Mouse (Mus musculus) myocyte (in vitro differentiated cells): ENCODE measurements around the gene Sall1. TPM values are rescaled to one million over a fixed set of nuclear protein-coding genes. Genes with fewer than 3 reads are reported as not detected.

ENCODE experiments used
- H3K27me3 ChIP-seq: one replicate; pipeline ENCODE4 v1.6.1; 2011; ENCODE audit not compliant: control insufficient read depth, insufficient read depth, insufficient read length
- H3K36me3 ChIP-seq: one replicate; pipeline ENCODE4 v1.6.1; 2011; ENCODE audit not compliant: control insufficient read depth, insufficient read depth
- H3K4me2 ChIP-seq: one replicate; pipeline ENCODE4 v1.6.1; 2011; ENCODE audit warnings: low read depth, control low read depth
- H3K4me3 ChIP-seq: one replicate; pipeline ENCODE4 v1.5.1; 2011; ENCODE audit warnings: mild to moderate bottlenecking, control low read depth, moderate library complexity
- H3K79me2 ChIP-seq: one replicate; pipeline ENCODE4 v1.6.1; 2011; ENCODE audit not compliant: control insufficient read depth, insufficient read depth
- H3ac ChIP-seq: one replicate; pipeline ENCODE4 v1.6.1; 2011; ENCODE audit not compliant: control insufficient read depth, insufficient read length
- CEBPB ChIP-seq: IDR thresholded peaks from 2 replicates; pipeline ENCODE4 v1.6.1; 2011; ENCODE audit warnings: mild to moderate bottlenecking, moderate library complexity; ENCODE audit not compliant: poor library complexity, insufficient read depth, severe bottlenecking
- E2F4 ChIP-seq: IDR thresholded peaks from one replicate; pipeline ENCODE4 v1.6.1; 2011; ENCODE audit warnings: mild to moderate bottlenecking, control low read depth, moderate library complexity; ENCODE audit not compliant: insufficient read depth
- MAX ChIP-seq: IDR thresholded peaks from one replicate; pipeline ENCODE4 v1.6.1; 2011; ENCODE audit warnings: low read depth, mild to moderate bottlenecking, control low read depth
- MYOD1 ChIP-seq, 3 experiments: IDR thresholded peaks; one replicate each; pipeline ENCODE4 v1.6.1; 2011; ENCODE audit warnings: control low read depth in 2 of 3, low read depth in 2 of 3, mild to moderate bottlenecking in 2 of 3, moderate library complexity in 1 of 3; ENCODE audit not compliant: insufficient read length in 2 of 3, control insufficient read depth in 1 of 3
- MYOG ChIP-seq, 3 experiments: IDR thresholded peaks; one replicate each; pipeline ENCODE4 v1.6.1; 2011; ENCODE audit warnings: control low read depth in 2 of 3, low read depth in 2 of 3, mild to moderate bottlenecking in 2 of 3; ENCODE audit not compliant: insufficient read length in 2 of 3, control insufficient read depth in 1 of 3, insufficient read depth in 1 of 3
- POLR2A ChIP-seq: IDR thresholded peaks from one replicate; pipeline ENCODE4 v1.6.1; 2011; ENCODE audit warnings: low read depth, mild to moderate bottlenecking, control low read depth, moderate library complexity; ENCODE audit not compliant: insufficient read length
- POLR2AphosphoS2 ChIP-seq: IDR thresholded peaks from one replicate; pipeline ENCODE4 v1.6.1; 2011; ENCODE audit warnings: low read depth, control low read depth; ENCODE audit not compliant: insufficient read length
- REST ChIP-seq: IDR thresholded peaks from one replicate; pipeline ENCODE4 v1.6.1; 2011; ENCODE audit warnings: mild to moderate bottlenecking, control low read depth, moderate library complexity; ENCODE audit not compliant: insufficient read depth, insufficient read length
- SRF ChIP-seq: IDR thresholded peaks from one replicate; pipeline ENCODE4 v1.6.1; 2011; ENCODE audit warnings: low read depth; ENCODE audit not compliant: control insufficient read depth, insufficient read length
- TCF12 ChIP-seq: IDR thresholded peaks from one replicate; pipeline ENCODE4 v1.6.1; 2011; ENCODE audit warnings: mild to moderate bottlenecking, control low read depth; ENCODE audit not compliant: poor library complexity, insufficient read depth, severe bottlenecking
- TCF3 ChIP-seq: IDR thresholded peaks from one replicate; pipeline ENCODE4 v1.6.1; 2011; ENCODE audit warnings: low read depth, control low read depth; ENCODE audit not compliant: insufficient read length
- USF1 ChIP-seq: IDR thresholded peaks from one replicate; pipeline ENCODE4 v1.6.1; 2011; ENCODE audit warnings: low read depth, mild to moderate bottlenecking, control low read depth, moderate library complexity
- polyA plus RNA-seq: library from polyadenylated mRNA; unstranded; fragments of >200 nt; fragmentation: generic; extraction: Trizol; gene quantifications from one replicate; pipeline ENCODE4 v1.2.1, GENCODE M21; 2012; ENCODE audit warnings: missing spikeins

Gene Sall1
- polyA plus RNA-seq, 1 experiment, result not detected

DNA sequence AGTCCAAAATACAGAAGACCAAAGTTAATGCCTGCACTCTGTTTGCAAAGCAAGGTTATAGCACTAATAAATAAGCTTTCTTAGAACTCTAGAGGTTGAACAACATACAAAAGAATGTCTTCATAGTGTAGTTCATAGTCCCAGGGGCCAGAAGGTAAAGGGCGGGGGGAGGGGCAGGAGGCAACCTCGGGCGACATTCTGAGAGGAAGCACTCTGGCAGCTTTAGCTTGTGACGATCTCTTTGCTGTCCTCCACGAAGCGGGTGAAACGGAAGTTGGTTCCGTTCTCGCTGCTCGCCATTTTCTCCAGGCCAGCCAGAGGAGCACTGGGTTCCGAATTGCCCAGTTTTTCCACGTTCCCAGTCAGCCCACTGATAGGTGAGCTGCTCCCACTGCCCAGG is 15.8 kb downstream of the Sall1 start:
- no peak overlapping the region for H3ac ChIP-seq
- no peak for TF ChIP-seq MYOG (IDR thresholded peaks at IDR 0.05; ENCODE audit: control insufficient read depth in 1 of 3, insufficient read depth in 1 of 3, insufficient read length in 2 of 3, low read depth in 2 of 3)
- TF ChIP-seq TCF12, result no peak
- TF ChIP-seq MAX, result no peak
- no peak for TF ChIP-seq POLR2AphosphoS2
- TF ChIP-seq SRF, result no peak
- TF ChIP-seq POLR2A, result no peak
- TF ChIP-seq REST, result no peak
- no peak for TF ChIP-seq TCF3
- TF ChIP-seq MYOD1 (IDR thresholded peaks at IDR 0.05; ENCODE audit: control insufficient read depth in 1 of 3, insufficient read length in 2 of 3, low read depth in 2 of 3), result no peak
- TF ChIP-seq USF1, result no peak
- no peak for TF ChIP-seq E2F4
- no peak for TF ChIP-seq CEBPB
- no peak overlapping the region for H3K4me3 ChIP-seq
- H3K4me2 ChIP-seq, result no peak overlapping the region
- H3K36me3 ChIP-seq, result no peaks in the 10 kb centered on the region
- no peaks in the 10 kb centered on the region for H3K79me2 ChIP-seq
- no peaks in the 10 kb centered on the region for H3K27me3 ChIP-seq

DNA sequence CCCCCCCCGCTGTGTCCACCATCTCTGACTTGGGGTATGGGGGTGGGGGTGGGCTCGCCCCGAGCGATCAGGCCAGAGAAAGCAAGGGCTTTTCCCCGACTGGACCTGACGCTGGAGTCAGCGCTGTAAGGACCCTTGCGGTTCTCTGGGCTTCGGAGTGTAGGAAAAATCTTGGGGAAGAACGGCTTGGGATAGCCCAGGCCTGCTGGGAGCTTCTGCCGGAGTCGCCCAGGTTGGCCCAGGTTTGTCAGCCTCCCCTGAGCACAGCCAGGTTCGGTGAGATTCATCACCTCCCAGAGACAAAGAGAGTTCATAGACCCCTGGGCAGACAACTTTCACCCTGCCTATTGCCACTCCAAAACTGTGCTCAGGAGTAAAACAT is 17.8 kb downstream of the Sall1 start:
- no peak overlapping the region for H3K4me3 ChIP-seq
- no peak for TF ChIP-seq TCF3
- TF ChIP-seq TCF12, result no peak
- no peak for TF ChIP-seq POLR2A
- no peak for TF ChIP-seq USF1
- no peak for TF ChIP-seq REST
- no peak for TF ChIP-seq MAX
- TF ChIP-seq MYOG (IDR thresholded peaks at IDR 0.05; ENCODE audit: control insufficient read depth in 1 of 3, insufficient read depth in 1 of 3, insufficient read length in 2 of 3, low read depth in 2 of 3), result no peak
- TF ChIP-seq MYOD1 (IDR thresholded peaks at IDR 0.05; ENCODE audit: control insufficient read depth in 1 of 3, insufficient read length in 2 of 3, low read depth in 2 of 3), result no peak
- TF ChIP-seq SRF, result no peak
- TF ChIP-seq POLR2AphosphoS2, result no peak
- TF ChIP-seq CEBPB, result no peak
- no peak for TF ChIP-seq E2F4
- no peaks in the 10 kb centered on the region for H3K36me3 ChIP-seq
- no peak overlapping the region for H3K4me2 ChIP-seq
- no peaks in the 10 kb centered on the region for H3K79me2 ChIP-seq
- no peak overlapping the region for H3ac ChIP-seq
- H3K27me3 ChIP-seq, result no peaks in the 10 kb centered on the region

DNA sequence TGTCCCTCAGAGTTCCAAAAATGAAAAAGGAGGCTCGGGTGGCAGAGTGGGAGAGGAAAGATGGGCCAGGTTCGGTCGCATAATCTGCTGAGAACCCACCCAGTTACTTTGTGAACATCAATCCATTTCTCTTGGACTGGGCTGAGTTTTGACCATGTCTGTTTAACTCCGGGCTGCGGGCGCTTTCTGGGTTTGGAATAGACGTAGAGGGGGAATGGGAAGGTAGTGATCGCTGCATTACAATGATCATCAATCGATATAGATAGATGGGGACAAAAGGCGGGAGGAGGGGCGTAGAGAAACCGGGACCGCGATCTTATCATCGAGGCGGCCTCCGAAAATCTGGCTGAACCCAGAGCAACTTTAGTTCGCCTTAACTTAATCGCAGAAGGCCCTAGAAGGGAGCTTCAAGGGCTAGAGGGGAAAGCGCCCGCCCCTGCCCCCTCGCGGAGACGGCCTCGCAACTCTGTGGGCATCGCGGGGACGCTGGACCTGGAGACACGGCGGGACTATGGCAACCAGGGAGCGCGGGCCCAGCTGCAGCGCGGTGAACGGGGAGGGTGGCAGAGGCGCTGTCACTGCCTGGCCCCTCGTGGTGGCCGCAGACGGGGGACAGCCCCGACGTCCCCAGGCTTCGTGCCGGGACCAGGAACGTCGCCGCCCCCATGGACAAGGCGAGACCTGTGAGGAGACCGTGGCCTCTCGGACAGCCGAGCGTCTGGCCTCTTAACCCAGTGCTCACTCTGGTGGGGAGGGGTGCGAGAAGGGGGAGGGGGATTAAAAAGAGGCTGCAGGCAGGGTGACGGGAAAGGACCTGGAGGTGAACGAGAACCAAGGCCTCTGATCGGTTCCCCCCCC is 18.5 kb downstream of the Sall1 start:
- TF ChIP-seq TCF12 (no peak), MAX (no peak), SRF (no peak), USF1 (no peak), MYOG (IDR thresholded peaks at IDR 0.05; ENCODE audit: control insufficient read depth in 1 of 3, insufficient read depth in 1 of 3, insufficient read length in 2 of 3, low read depth in 2 of 3) (no peak), E2F4 (no peak), CEBPB (no peak), POLR2A (no peak), POLR2AphosphoS2 (no peak), MYOD1 (IDR thresholded peaks at IDR 0.05; ENCODE audit: control insufficient read depth in 1 of 3, insufficient read length in 2 of 3, low read depth in 2 of 3) (no peak)
- Histone ChIP-seq H3K4me3 (no peak overlapping the region), H3K4me2 (no peak overlapping the region), H3K36me3 (no peaks in the 10 kb centered on the region), H3K27me3 (no peaks in the 10 kb centered on the region), H3K79me2 (no peaks in the 10 kb centered on the region), H3ac (no peak overlapping the region)

DNA sequence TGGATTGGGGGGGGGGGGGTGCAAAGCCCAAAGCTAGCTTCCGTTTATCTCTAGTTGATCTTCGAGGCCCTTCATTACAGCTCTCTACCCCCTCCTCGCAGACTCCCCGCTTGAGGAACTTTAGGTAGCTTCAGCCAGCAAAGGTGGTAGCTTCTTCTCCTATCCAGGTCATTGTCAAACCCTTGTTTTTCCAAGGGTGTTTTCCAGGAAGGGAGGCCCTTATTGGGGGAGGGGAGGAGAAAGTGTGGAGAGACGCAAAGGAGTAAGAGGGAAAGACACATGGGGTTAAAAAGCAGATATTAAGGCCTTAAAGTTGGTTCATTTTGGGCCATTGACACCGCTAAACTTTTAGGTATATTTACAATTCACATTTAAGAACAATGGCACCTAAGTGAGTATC is 19.2 kb downstream of the Sall1 start:
- Histone ChIP-seq H3K4me3 (no peak overlapping the region), H3K27me3 (no peaks in the 10 kb centered on the region), H3ac (no peak overlapping the region), H3K79me2 (no peaks in the 10 kb centered on the region), H3K36me3 (no peaks in the 10 kb centered on the region), H3K4me2 (no peak overlapping the region)
- TF ChIP-seq POLR2AphosphoS2 (no peak), SRF (no peak), USF1 (no peak), TCF3 (no peak), E2F4 (no peak), POLR2A (no peak)

DNA sequence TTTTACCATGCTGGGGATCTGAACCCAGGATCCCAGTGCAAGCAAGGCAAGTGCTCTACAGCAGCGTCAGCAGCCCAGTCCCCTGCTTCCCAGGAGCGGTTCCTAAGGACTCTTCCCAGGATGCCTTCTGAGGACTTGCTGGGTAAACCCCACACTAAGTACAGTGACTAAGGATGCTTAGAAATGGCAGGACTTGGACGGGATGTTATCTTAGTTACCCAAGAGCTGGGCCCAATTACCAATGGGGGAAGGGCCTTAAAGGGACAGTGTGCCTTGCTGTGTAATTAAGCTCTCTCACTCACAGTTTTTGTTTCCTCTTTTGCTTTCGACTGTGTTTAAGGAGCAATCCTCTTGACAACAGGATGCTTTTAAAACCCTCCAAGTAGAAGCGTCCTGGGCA is 22.8 kb downstream of the Sall1 start:
- H3K79me2 ChIP-seq, result no peaks in the 10 kb centered on the region
- TF ChIP-seq POLR2A, result no peak
- TF ChIP-seq SRF, result no peak
- H3K4me3 ChIP-seq, result no peak overlapping the region
- no peaks in the 10 kb centered on the region for H3K27me3 ChIP-seq
- H3K36me3 ChIP-seq, result no peaks in the 10 kb centered on the region
- no peak overlapping the region for H3K4me2 ChIP-seq
- no peak overlapping the region for H3ac ChIP-seq
